Mouse (Mus musculus) kidney, adult 2 months (tissue): ENCODE results near the gene Lef1.

Source experiments
- CTCF ChIP-seq: fragments of 200-500 bp; conservative IDR thresholded peaks from 2 replicates; pipeline ENCODE4 v1.5.1; 2011; ENCODE audit warnings: low read depth, mild to moderate bottlenecking, control low read depth, low read length, moderate library complexity, mixed read lengths; ENCODE audit not compliant: insufficient read depth, insufficient read length
- POLR2A ChIP-seq: fragments of 200-500 bp; IDR thresholded peaks from one replicate; pipeline ENCODE4 v1.6.1; 2011; ENCODE audit warnings: low read depth, low read length, control low read depth

DNA sequence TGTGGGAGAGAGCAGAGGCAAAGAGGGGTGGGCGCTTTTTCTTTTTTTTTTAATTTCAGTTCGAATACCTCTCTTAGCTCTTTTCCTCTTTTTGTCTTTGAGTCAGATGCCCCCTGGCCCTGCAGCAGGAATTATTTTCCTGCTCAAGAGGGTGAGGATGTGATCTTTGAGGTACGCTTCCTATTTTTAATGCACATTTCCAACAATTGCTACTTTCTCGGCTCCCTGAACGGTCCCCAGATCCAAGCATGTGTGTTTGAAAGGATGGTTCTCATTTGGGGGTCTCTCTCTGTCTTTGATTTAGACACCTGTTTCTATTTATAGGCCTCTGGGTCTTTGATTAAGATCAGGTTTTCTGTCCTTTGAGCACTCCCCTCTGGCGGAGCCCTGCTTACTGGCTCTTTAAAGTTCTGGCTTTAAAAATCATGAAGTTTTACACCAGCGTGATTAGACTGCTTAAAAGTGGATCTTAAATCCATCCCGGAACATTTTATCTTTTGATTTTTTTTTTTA, 86.3 kb downstream of the Lef1 start:
- no peak for TF ChIP-seq CTCF
- no peak for TF ChIP-seq POLR2A
